Mouse (Mus musculus) retina, embryonic 14.5 days (tissue): ENCODE measurements around the gene Kif26a.
A peak's percentile ranks its signal among the peaks of the same experiment; 100 is the strongest.

Source experiments
- DNase-seq: peaks from one replicate; pipeline ENCODE4 v3.0.0-alpha.2; 2015; ENCODE audit warnings: low spot score

Kif26a gene

DNA sequence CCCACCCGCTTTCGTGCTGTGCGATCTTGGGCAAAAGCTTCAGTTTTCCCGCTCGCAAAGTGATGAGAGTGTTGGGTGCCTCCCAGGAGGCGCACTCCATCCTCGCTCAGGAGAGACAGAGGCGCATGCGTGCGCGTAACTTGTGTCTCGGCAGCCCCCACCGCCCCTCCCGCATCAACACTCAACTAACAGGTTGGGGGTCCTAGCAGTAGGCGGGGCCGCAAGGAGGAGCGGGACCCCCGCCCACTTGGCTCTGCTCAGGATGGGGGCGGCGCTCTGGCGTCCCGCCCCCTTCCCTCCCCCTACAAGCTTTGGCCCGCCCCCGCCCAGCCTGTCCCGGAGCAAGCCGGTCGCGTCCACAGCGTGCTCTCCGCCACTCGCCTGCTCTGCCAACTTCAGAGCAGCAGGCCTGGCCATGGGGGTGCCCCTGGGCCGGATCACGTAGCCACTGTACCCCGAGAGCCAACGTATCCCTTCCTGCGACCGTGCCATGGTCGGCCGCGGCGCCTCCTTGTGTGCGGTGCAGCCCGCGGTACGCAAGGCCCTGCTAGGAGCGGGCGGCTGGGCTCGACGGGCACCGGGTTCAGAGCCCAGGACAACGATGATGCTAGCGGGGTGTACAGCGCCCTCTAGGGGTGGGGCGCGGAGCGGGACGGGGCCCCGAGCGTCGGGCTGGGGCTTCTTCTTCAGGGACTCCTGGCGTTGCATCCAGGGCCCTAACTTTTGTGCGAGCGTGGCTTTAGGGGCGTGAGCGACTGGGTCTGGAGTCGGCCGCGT lies at the start of gene Kif26a:
Gene Kif26a, plus strand, starts transcription at position 334 of the 777 bp plus-strand sequence.
- DNase-seq: peak; percentile 76

DNA sequence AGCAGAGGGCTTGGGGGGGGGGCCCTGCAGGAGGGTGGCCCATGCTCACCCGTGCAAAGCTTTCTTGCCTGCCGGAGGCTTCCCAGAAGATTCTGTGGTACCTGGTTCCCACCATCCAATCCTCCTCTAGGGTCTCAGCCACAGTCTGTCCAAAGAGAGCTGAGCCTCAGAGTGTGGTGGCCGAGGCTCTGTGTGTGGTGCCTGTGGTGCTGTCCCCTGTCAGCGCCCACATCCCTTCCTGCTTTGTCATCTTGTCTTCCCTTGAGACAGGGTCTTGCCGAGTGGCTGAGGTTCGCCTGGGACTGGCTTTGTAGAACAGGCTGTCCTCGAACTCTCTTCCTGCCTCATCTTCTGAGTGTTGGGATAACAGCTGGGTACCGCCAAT lies 49.3 kb upstream of the Kif26a start:
- DNase-seq: no peak

DNA sequence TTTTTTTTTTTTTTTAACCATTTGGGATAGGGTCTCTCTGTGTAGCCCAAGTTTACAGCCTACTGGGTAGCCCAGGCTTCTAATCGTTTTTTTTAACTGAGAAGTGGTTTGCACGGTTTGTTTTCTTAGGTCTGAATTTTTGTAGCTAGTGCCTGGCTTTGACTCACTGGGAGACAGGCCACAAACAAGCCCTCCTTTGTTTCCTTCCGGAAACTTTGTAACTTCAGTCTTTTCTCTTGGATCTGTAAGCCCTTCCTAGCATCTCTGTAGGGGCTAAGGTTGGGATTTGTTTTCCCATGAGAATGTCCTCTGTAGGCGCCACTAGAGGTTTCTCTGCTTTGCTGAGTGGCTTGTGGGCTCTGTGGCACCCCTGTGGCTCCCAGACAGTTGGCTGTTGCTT lies 45.9 kb upstream of the Kif26a start:
- DNase-seq: no peak

DNA sequence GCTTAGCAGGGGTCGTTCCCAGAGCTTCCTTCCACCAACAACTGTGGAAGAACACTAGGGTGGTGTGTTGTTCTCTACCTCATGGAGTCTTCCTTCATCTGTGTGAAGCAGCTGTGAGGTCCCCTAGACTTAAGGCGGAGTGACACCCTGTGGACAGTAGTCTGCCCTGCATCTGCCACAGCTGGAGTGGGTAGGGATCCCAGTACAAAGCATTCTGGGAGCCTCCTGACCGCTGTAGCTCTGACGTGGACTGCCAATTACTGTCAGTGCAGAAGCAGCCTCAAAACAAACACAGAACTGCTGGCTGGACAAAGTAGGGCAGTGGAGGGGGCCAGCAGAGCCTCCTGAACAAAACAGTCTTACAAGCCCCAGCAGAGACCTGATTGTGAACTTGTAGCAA lies 45.0 kb upstream of the Kif26a start:
- peak; percentile 61 for DNase-seq

DNA sequence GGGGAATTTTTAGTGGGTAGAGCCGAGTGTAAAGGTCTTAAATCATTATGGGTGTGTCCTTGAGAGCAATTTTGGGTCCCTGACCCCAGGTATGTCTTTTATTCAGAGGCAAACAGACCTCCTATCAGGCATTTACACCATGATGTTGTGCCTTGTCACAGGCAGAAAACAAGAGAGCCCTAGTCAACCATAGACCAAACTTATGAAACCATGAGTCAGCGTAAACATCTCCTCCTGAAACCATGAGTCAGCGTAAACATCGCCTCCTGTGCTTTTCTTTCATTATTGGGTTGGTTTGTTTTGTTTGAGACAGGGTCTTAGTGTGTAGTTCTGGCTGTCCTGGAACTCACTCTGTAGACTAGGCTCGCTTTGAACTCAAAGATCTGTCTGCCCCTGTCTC lies 42.8 kb upstream of the Kif26a start:
- DNase-seq: no peak

DNA sequence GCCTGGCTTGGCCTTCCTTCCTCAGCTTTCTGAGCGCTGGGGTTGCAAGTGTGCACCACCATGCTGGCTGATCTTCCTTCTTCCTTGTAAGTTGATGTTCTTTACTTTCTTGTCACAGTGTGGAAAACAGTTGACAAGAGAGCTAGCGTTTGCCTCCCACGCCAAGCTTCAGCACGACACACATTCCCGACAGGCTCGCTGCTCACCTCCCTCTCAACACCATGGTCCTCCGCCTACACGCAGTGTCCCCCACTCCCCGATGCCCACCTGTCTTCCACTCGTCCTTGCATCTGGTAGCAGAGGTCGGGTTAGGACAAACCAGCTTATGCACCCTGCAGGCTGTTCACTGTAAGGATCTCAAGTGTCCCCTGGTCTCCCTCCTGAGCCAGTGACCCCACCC lies 41.1 kb upstream of the Kif26a start:
- no peak for DNase-seq

DNA sequence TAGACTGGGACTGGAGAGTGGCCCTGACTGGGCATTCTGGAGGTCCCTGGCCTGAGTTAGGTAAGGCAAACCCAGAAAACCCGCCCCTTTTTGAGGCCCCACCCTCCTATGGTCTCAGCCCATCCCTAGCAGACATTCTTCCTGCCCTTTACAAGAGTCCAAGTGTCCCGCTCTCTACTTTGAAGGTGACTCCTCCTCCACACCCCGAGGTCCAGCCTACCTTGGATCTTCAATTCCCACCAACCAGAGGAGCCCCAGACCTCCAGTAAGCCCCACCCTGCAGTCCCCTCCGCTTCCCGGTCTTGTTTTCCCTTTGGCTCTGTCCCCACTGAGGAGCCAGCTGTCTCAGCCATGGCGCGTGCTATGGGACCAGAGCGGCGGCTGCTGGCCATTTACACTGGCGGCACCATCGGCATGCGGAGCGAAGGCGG lies 39.5 kb upstream of the Kif26a start, which contains the start of gene Aspg:
Gene Aspg, plus strand, starts transcription at position 139 of the 431 bp plus-strand sequence.
- peak; percentile 49 for DNase-seq

DNA sequence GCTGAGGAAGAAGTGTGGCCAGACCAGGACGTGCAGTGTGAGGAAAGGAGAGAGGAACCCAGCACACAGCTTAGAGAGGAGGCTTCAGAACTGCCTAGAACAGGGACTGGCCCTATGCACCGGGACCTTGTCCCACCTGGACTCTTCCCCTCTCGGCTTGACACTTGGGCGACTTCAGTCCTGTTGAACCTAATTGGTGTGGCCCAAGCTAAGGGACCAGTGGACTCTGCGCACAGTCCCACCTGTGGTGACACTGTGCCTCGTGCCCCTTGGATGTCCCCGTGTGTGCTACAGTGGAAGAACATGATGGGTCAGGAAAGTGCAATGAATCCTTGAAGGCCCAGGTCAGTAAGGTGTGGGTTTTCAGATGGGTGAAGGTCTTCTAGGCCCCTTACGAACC lies 38.3 kb upstream of the Kif26a start:
- DNase-seq: no peak

DNA sequence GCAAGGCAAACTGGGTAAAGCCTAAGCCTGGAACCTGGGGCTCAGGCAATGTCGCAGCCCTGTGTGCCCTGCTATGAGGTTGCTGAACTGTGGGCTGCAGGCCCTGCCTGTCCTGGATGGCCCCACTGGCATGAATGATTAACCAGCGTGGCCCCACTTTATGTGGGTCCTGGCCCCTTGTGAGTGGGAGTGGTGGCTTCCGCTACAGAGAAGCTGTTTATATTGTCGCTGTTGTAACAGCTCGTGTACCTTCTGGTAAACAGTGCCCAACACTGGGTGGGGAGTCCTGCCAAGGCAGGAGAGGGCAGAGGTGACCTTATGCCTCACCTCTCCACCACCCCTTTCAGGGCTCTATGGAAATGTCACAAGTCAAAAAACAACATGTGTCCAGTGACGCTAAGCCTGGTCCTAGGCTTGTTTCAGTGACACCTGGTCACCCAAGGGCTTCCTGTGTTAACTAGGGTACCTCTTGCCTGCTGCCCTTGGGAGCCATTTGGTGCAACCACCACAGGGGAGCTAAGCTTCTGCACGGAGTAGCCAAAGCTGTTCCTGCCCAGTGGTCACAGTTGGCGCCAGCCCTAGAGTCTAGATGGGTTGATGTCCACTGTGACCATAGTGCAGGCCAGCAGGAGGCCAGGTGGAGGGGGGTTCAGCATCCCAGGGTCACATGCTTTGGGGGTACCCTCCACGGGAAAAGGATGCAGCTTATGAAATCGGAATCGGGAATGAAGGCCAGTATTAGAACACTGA lies 37.1 kb upstream of the Kif26a start:
- no peak for DNase-seq

DNA sequence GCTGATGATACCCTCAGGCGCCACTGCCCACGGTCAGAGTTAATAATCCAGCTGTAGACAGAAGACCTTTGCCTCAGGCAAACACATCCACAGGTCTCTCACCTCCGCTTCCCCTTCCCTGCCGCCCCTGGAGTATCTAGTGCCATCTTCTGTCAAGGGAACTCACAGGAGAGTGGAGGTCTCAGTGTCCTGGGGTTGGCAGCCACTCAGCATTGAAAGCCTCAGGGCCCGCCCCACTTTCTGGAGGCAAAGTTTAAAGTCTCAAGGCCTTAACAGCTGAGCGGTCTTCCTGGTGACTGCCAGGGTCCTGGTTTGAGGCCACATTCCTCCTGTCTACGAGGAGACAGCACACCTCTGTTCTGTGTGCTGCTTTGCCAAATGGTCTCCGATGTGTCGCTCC lies 36.3 kb upstream of the Kif26a start:
- no peak for DNase-seq

DNA sequence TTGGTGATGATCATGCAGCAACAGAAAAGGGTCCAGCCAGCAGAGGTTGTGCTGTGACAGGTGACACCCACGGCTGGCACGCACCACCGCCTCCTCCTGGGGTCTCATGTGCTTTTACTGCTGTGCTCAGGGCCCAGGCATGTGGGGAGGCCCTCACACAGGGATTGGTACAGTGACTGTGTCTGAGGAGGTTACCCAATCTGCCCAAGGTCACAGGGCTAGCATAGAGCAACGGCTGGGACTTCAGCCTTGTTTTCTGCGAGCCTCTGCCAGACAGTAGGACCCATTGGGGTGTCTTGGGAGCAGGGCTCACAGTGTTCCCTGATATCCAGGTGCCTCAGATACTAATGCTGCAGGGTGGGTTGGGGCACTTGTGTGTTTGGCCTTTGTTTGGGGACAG lies 34.7 kb upstream of the Kif26a start:
- DNase-seq: no peak

DNA sequence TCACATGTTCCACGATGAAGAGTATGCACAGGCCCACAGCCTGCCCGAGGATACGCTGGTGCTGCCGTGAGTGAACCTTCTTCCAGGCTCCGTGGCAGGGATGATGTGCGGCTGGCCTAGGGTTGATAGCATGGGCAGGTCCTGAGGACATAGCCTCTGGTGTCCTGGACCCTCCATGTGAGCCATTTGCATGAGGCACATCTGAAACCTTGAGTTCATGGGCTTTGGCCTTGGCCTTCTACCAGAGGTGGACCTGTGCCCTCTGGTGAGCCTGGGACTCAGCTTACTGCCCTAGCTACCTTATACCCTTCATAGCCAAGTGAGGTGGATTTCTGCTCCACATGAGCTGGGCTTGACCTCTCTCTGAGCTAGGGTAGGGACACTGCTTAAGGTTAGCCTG lies 33.8 kb upstream of the Kif26a start:
- no peak for DNase-seq

DNA sequence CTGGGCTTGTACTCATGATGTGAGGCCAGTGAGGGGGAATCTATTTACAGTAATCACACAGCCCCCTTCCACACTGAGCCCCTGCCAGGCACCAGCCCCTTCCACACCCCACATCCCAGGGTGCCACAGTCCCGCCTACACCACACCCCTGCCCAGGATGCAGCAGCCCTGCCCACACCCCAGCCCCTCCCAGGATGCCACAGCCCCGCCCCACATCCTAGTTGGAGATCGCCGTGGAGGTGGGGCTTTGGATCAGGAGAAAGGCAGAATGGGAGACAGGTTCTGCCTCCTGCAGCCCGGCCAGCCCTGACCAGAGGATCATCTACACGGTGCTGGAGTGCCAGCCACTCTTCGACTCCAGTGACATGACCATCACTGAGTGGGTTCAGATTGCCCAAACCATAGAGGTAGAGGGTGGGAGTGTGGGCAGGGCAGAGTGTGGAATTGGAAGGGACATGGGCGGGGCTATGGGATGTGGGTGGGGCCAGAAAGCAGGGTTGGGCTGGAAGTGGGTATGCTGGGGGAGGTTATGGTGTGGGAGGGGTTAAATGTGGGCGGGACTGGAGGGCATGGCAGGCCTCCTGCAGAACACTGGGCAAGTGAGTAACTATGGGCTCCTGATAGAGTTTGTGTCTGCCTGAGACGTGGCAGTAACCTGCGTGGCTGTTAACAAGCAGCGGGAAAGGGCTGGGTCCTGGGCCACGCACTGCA lies 33.2 kb upstream of the Kif26a start:
- DNase-seq: no peak

DNA sequence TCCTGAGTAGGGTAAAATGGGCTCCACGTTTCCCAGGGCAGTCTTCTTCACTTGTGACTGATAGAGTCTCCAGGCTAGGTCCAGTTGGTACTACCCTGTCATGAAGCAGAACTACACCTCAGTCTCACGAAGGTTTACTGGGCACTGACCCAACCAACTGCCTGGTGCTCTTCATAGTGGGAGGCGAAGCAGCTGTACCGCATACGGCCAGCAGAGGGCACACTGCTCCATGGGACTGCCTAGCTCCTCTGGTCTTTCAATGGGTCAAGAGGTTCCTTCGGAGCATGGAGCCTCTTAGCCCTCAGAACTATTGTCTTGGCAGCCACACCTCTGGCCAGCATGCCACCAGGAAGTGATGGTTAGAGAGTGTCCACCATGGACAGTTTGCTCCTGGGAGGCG lies 32.3 kb upstream of the Kif26a start:
- peak; percentile 97 for DNase-seq

DNA sequence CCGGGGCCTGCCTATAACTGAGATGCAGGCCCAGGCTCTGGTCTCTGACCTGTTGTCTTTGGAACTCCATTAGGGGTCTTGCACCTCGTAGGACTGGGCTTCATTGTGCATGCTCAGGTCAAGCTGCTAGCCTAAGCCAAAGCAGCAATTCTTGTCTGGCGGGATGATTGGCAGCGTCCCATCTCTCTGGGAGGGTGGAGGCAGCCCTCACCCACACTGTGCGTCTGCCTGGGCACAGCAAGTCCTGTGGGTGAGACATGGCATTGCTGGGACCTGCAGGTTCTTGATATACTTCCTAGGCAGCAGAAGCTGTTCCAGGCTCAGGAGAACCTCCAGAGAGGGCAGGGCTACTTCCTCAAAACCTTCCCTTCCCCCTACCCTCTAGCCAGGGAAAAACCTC lies 29.0 kb upstream of the Kif26a start:
- DNase-seq: no peak

DNA sequence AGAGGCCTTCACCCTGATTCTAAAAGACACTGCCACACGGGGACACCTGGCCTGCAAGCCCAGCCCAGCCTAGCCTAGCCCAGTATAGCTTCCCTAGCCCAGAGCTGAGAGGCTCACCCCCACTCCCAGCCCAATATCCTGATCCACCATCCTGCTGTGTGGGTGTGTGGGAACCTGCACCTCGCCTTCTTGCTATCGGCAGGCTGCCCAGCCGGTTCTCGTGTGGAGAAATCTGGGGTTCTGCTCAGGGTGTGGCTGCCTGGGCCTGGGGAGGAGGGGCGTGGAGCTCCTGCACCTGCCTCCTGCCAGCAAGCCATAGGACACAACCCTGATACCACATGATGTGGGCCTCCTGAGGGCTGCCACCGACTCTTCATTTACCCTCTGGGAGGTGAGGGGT lies 28.4 kb upstream of the Kif26a start:
- no peak for DNase-seq

DNA sequence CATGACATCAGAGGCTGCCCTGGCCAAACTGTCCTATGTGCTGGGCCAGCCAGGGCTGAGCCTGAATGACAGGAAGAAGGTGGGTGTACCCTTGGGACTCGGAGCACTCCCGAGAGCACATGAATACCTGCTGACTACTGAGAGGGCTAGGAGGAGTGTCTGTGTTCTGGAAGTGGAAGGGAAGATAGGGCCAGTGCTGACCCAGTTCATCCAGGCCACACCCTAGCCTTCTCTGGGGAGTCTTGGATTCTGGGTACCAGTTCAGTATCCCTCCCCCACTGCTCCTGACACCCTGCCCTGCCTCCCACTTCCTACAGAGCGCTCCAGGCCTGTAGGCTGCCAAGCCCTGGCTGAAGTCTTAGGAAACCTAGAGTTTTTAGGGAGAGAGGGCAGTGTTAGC lies 24.8 kb upstream of the Kif26a start:
- DNase-seq: no peak

DNA sequence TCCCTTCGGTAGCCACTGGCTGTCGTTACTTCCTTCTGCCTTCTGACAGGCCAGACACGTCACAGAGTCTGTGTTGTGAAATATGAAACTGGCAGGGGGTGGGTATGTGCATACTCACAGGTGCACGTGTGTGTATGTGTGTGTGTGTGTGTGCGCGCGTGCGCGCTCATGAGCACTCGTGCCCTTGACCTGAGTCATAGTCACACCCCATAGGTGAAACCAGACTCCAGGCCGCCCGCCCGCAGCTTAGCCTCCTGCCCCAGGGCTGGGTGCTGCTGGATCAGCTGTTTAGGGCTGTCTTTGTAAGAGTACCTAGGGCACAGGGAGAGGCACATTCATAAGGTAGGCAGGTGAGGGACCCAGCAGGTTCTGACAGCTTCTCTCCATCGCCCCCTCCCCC lies 20.1 kb upstream of the Kif26a start:
- DNase-seq: no peak

DNA sequence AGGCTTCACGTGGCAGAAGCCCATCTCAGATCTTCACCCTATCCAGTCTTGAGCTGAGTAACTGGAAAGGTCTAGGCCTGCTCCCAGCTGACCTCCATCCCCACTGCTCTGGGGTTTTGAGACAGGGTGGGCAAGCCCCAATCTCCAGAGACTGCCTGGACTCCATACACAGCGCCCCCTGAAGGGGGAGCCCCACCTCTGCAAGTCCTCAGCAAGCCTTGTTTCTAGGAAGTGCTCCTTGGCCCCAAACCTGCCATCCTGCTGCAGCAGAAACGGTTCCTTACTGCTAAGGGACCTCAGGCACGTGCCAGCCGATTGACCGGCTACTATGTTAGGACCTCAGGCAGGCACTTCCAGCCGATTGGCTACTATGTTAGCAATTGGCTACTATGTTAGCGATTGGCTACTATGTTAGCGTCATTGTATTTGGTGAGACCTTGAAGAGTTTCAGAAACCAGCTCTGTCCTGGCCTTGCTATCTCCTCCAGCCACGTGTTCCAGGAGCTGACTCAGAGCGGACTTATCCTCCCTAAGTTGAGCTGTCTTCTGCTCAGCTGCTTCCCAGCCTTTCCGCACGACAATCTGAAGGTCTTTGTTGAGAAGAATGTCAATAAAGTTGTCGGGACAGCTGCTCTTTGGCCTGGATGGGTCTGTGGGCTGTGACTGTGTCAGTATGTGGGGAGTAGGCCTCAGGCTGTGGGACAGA lies 18.9 kb upstream of the Kif26a start:
- no peak for DNase-seq

DNA sequence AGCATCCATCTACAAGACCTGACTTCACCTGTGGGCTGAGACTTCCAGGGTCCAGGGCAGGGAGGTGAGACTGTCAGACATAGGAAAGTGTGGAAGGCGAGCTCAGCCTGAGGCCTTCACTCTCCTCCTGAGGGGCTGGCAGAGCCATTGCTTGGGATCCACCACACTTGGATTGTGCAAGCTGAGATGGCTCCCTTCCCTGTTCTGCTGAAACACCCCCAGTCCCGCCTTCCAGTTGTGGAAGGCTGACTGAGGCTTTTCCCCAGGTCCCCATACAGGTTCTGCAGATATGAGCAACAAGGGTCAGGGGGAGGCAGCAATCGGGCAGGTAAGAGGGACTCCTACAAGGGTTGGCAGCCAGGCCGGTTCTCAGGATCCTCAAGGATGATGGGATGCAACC lies 17.5 kb upstream of the Kif26a start:
- no peak for DNase-seq

DNA sequence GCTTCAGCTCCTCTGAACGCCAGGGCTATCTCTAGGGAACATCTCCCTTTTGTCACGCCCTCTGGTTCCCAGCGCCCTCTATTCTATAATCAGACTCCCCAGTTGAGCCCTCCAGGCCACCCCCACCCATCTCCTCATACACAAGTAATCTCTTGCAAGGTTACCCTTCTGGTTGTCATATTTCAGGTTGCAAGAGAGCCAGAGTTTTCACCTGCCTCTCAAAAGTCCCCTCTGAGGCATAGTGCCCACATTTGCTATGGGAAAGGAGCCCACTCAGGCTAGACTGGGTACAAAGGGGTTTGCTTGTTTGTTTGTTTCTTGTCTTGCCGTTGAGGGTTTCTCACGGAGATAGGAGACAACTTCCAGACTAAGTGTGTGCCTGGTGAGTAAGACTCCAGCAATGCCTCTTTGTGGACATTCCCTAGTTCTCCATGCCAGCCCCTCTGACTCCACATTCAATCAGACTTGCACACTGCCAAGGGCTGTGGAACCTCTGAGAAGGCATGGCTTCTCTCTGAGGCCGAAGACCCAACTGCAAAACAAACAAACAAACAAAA lies 16.6 kb upstream of the Kif26a start:
- no peak for DNase-seq
